ENCODE assay signal across 20 mouse cellular contexts in genomic region chr14:86506286-86506685, GRCm38 (mm10).
DNase-seq lines count a peak whose midpoint lies in the region; ATAC-seq and TF ChIP-seq lines count a peak whose summit lies in the region.
"Had no signal": no experiment of that assay in that cellular context is flagged by ENCODE, and none has a peak within 500 bp of the region (broad histone marks: within the 10 kb centered on the region; RNA-seq: fewer than 3 reads in every experiment).

No protein-coding gene starts in this region.

- no peak for TF ChIP-seq CTCF in brain, embryonic 14.5 days (IDR thresholded peaks at IDR 0.05; ENCODE audit: borderline replicate concordance, extremely low read depth, insufficient read depth, insufficient read length)

- TF ChIP-seq POLR2A in brain, embryonic 14.5 days (IDR thresholded peaks at IDR 0.05; ENCODE audit: borderline replicate concordance, extremely low read depth, insufficient read depth, insufficient read length, poor library complexity, severe bottlenecking): no peak

- no peak for DNase-seq in frontal cortex, postnatal 14 days (ENCODE audit: low spot score in 2 of 2)
- DNase-seq in brain, adult 2 months (ENCODE audit: low read depth, low spot score): peak; percentile 81
- peak; percentile 74 for DNase-seq in brain, embryonic 14.5 days (ENCODE audit: low read depth)
- DNase-seq in cerebellum, postnatal 10 days: peak; percentile 62 to 71
- DNase-seq in heart, postnatal 25 days (ENCODE audit: low spot score): no peak
- no peak for DNase-seq in embryo, embryonic 9.5 days (ENCODE audit: extremely low spot score)
- DNase-seq in thymus, adult 18-20 months: no peak
- DNase-seq: adrenal gland, adult 8-10 months; gastrocnemius, postnatal 25 days; heart, adult 18-20 months; heart, postnatal 14 days; kidney, adult 8-10 months; kidney, postnatal 10 days; liver, postnatal 0 days; thymus, adult 2 months had no signal

- intact Hi-C loops in heart, postnatal 25 days (cut with DNase I): no loop called here

- ATAC-seq in frontal cortex, adult (ENCODE audit: low TSS enrichment): peak; percentile 79
- ATAC-seq: activated CD4-positive, CD25-positive, alpha-beta regulatory T cell, adult 4 months; intestine, embryonic 15.5 days; liver, postnatal 0 days; lung, postnatal 0 days; midbrain, embryonic 16.5 days had no signal

Comparison
In these comparisons a context has a peak if more than half of its experiments do, and no peak if none do; other contexts are left out.
1. DNase-seq: peak in brain, adult 2 months (single experiment), brain, embryonic 14.5 days (single experiment) and cerebellum, postnatal 10 days (2 of 2); none in frontal cortex, postnatal 14 days (0 of 2), heart, postnatal 25 days (single experiment), embryo, embryonic 9.5 days (single experiment) and thymus, adult 18-20 months (0 of 2).